Mouse (Mus musculus): Measurements from ENCODE around the gene Casp8.

GRCm38 (mm10) chr1:58885646-58886045 is 90.5 kb downstream of the Casp8 start:
- no peak for TF ChIP-seq MAX (IDR thresholded peaks at IDR 0.05)
- no peak for TF ChIP-seq FOSL1 (IDR thresholded peaks at IDR 0.05; ENCODE audit: insufficient read depth, low read length, poor library complexity, severe bottlenecking)
- no peak for TF ChIP-seq CTCF (IDR thresholded peaks at IDR 0.05; ENCODE audit: control insufficient read depth, insufficient read depth, insufficient read length)

Measured in C2C12 (cell line).